Mouse (Mus musculus): ENCODE measurements around the gene Mt4. TPM values are rescaled to one million over a fixed set of nuclear protein-coding genes. Genes with fewer than 3 reads are reported as not detected.

Gene Mt4
- polyA plus RNA-seq (2016; fragmentation: Nextera tagmentation; extraction: Ambion mirVana), result not detected in 2 replicates

- Histone ChIP-seq H3K9me3 (no peaks in the 10 kb centered on the region), H3K27me3 (replicated peaks; ENCODE audit: low read depth, poor library complexity, severe bottlenecking) (no peaks in the 10 kb centered on the region), H3K4me3 (no peak within 1 kb of the TSS), H3K4me1 (peaks cover 10% of the 10 kb centered on the region), H3K27ac (replicated peaks) (no peak within 1 kb of the TSS), H3K36me3 (replicated peaks) (no peaks in the 10 kb centered on the region)
- WGBS, result 53% methylated on average over 6 of the region's 6 CpGs
- DNase-seq (ENCODE audit: low spot score), result no peak
These were observed at the start of gene Mt4 for GRCm38 (mm10) chr8:94136933-94137332. Gene Mt4, plus strand, starts transcription at chr8:94137197.

GRCm38 (mm10) chr8:94087964-94088363 lies 49.0 kb upstream of the Mt4 start:
- H3K4me1 ChIP-seq, result no peaks in the 10 kb centered on the region
- H3K36me3 ChIP-seq (replicated peaks), result peaks cover 26% of the 10 kb centered on the region
- no peak overlapping the region for H3K27ac ChIP-seq (replicated peaks)
- no peaks in the 10 kb centered on the region for H3K27me3 ChIP-seq (replicated peaks; ENCODE audit: low read depth, poor library complexity, severe bottlenecking)
- H3K9me3 ChIP-seq, result no peaks in the 10 kb centered on the region
- 90% methylated on average over 9 of the region's 9 CpGs for WGBS
- H3K4me3 ChIP-seq, result no peak overlapping the region
- no peak for DNase-seq (ENCODE audit: low spot score)

- 65% methylated on average over 6 of the region's 6 CpGs for WGBS
- Histone ChIP-seq H3K27me3 (replicated peaks; ENCODE audit: low read depth, poor library complexity, severe bottlenecking) (no peaks in the 10 kb centered on the region), H3K9me3 (no peaks in the 10 kb centered on the region), H3K36me3 (replicated peaks) (peaks cover 25% of the 10 kb centered on the region), H3K4me3 (no peak overlapping the region), H3K27ac (replicated peaks) (no peak overlapping the region), H3K4me1 (no peaks in the 10 kb centered on the region)
- no peak for DNase-seq (ENCODE audit: low spot score)
These were observed 47.3 kb upstream of the Mt4 start for GRCm38 (mm10) chr8:94089715-94090114.

GRCm38 (mm10) chr8:94092848-94093247 lies 44.1 kb upstream of the Mt4 start:
- 86% methylated on average over 9 of the region's 9 CpGs for WGBS

GRCm38 (mm10) chr8:94094281-94094680 lies 42.7 kb upstream of the Mt4 start:
- WGBS, result 81% methylated on average over 6 of the region's 6 CpGs
- H3K27ac ChIP-seq (replicated peaks), result no peak overlapping the region
- no peaks in the 10 kb centered on the region for H3K9me3 ChIP-seq
- no peak overlapping the region for H3K4me3 ChIP-seq
- no peak for DNase-seq (ENCODE audit: low spot score)
- H3K27me3 ChIP-seq (replicated peaks; ENCODE audit: low read depth, poor library complexity, severe bottlenecking), result no peaks in the 10 kb centered on the region
- H3K4me1 ChIP-seq, result peaks cover 13% of the 10 kb centered on the region
- no peaks in the 10 kb centered on the region for H3K36me3 ChIP-seq (replicated peaks)

More at GRCm38 (mm10) chr8:94092848-94093247, 44.1 kb upstream of the Mt4 start:
- H3K4me1 ChIP-seq, result peaks cover 6% of the 10 kb centered on the region
- no peaks in the 10 kb centered on the region for H3K9me3 ChIP-seq
- peaks cover 3% of the 10 kb centered on the region; the same call in 1 of the 2 replicates for H3K36me3 ChIP-seq (replicated peaks)
- no peak for DNase-seq (ENCODE audit: low spot score)
- no peaks in the 10 kb centered on the region for H3K27me3 ChIP-seq (replicated peaks; ENCODE audit: low read depth, poor library complexity, severe bottlenecking)
- H3K27ac ChIP-seq (replicated peaks), result no peak overlapping the region
- no peak overlapping the region for H3K4me3 ChIP-seq

GRCm38 (mm10) chr8:94098081-94098974 lies 38.7 kb upstream of the Mt4 start, which contains the start of gene Bbs2:
Gene Bbs2, minus strand, starts transcription at chr8:94098928.
- peaks cover 3% of the 10 kb centered on the region; the same call in 1 of the 2 replicates for H3K27me3 ChIP-seq (replicated peaks; ENCODE audit: low read depth, poor library complexity, severe bottlenecking)
- peak within 1 kb of the TSS; percentile 91 for H3K27ac ChIP-seq (replicated peaks)
- no peaks in the 10 kb centered on the region for H3K9me3 ChIP-seq
- H3K36me3 ChIP-seq (replicated peaks), result no peaks in the 10 kb centered on the region
- DNase-seq (ENCODE audit: low spot score), result peak; percentile 99
- 1% methylated on average over 61 of the region's 61 CpGs for WGBS
- peaks cover 13% of the 10 kb centered on the region for H3K4me1 ChIP-seq
- H3K4me3 ChIP-seq, result peak within 1 kb of the TSS; percentile 78

GRCm38 (mm10) chr8:94098996-94099395 lies 38.0 kb upstream of the Mt4 start:
- no peaks in the 10 kb centered on the region for H3K9me3 ChIP-seq

GRCm38 (mm10) chr8:94104146-94104545 lies 32.9 kb upstream of the Mt4 start:
- Histone ChIP-seq H3K27ac (replicated peaks) (no peak overlapping the region), H3K36me3 (replicated peaks) (no peaks in the 10 kb centered on the region), H3K9me3 (no peaks in the 10 kb centered on the region), H3K4me3 (no peak overlapping the region), H3K4me1 (peaks cover under 1% of the 10 kb centered on the region; the same call in 1 of the 2 replicates), H3K27me3 (replicated peaks; ENCODE audit: low read depth, poor library complexity, severe bottlenecking) (peaks cover 3% of the 10 kb centered on the region; the same call in 1 of the 2 replicates)
- WGBS, result 48% methylated on average over 5 of the region's 5 CpGs
- DNase-seq (ENCODE audit: low spot score), result no peak

More at GRCm38 (mm10) chr8:94098996-94099395, 38.0 kb upstream of the Mt4 start:
- WGBS, result 48% methylated on average over 4 of the region's 4 CpGs
- Histone ChIP-seq H3K27ac (replicated peaks) (peak overlapping the region; percentile 91), H3K36me3 (replicated peaks) (no peaks in the 10 kb centered on the region), H3K4me3 (peak overlapping the region; percentile 78), H3K27me3 (replicated peaks; ENCODE audit: low read depth, poor library complexity, severe bottlenecking) (peaks cover 3% of the 10 kb centered on the region; the same call in 1 of the 2 replicates), H3K4me1 (peaks cover 13% of the 10 kb centered on the region)
- DNase-seq (ENCODE audit: low spot score), result no peak

GRCm38 (mm10) chr8:94107871-94108270 lies 29.1 kb upstream of the Mt4 start:
- no peak overlapping the region for H3K27ac ChIP-seq (replicated peaks)
- WGBS, result 83% methylated on average over 3 of the region's 3 CpGs
- no peaks in the 10 kb centered on the region for H3K4me1 ChIP-seq
- no peaks in the 10 kb centered on the region for H3K27me3 ChIP-seq (replicated peaks; ENCODE audit: low read depth, poor library complexity, severe bottlenecking)
- DNase-seq (ENCODE audit: low spot score), result no peak
- no peaks in the 10 kb centered on the region for H3K36me3 ChIP-seq (replicated peaks)
- no peak overlapping the region for H3K4me3 ChIP-seq
- H3K9me3 ChIP-seq, result no peaks in the 10 kb centered on the region

- H3K4me1 ChIP-seq, result 0 out of 2 replicates have a peak, but pooled peaks cover 4% of the 10 kb centered on the region
- H3K27ac ChIP-seq (replicated peaks), result no peak overlapping the region
- no peaks in the 10 kb centered on the region for H3K36me3 ChIP-seq (replicated peaks)
- no peak for DNase-seq (ENCODE audit: low spot score)
- H3K9me3 ChIP-seq, result no peaks in the 10 kb centered on the region
- H3K4me3 ChIP-seq, result no peak overlapping the region
- WGBS, result 69% methylated on average over 6 of the region's 6 CpGs
- H3K27me3 ChIP-seq (replicated peaks; ENCODE audit: low read depth, poor library complexity, severe bottlenecking), result no peaks in the 10 kb centered on the region
These were observed 27.6 kb upstream of the Mt4 start for GRCm38 (mm10) chr8:94109396-94109795.

- 78% methylated on average over 5 of the region's 5 CpGs for WGBS
- 0 out of 2 replicates have a peak, but pooled peaks cover 4% of the 10 kb centered on the region for H3K4me1 ChIP-seq
These were observed 27.2 kb upstream of the Mt4 start for GRCm38 (mm10) chr8:94109835-94110234.

GRCm38 (mm10) chr8:94110526-94111177 lies 26.3 kb upstream of the Mt4 start:
- H3K4me1 ChIP-seq, result 0 out of 2 replicates have a peak, but pooled peaks cover 4% of the 10 kb centered on the region
- no peaks in the 10 kb centered on the region for H3K9me3 ChIP-seq
- no peak overlapping the region for H3K27ac ChIP-seq (replicated peaks)
- DNase-seq (ENCODE audit: low spot score), result no peak
- 78% methylated on average over 6 of the region's 6 CpGs for WGBS
- H3K4me3 ChIP-seq, result no peak overlapping the region
- no peaks in the 10 kb centered on the region for H3K27me3 ChIP-seq (replicated peaks; ENCODE audit: low read depth, poor library complexity, severe bottlenecking)
- H3K36me3 ChIP-seq (replicated peaks), result no peaks in the 10 kb centered on the region

More at GRCm38 (mm10) chr8:94109835-94110234, 27.2 kb upstream of the Mt4 start:
- DNase-seq (ENCODE audit: low spot score), result no peak
- Histone ChIP-seq H3K36me3 (replicated peaks) (no peaks in the 10 kb centered on the region), H3K27me3 (replicated peaks; ENCODE audit: low read depth, poor library complexity, severe bottlenecking) (no peaks in the 10 kb centered on the region), H3K9me3 (no peaks in the 10 kb centered on the region), H3K4me3 (no peak overlapping the region), H3K27ac (replicated peaks) (no peak overlapping the region)

All from embryonic facial prominence, embryonic 10.5 days (tissue).